Mouse (Mus musculus) layer of hippocampus, adult 11-12 months (tissue): ENCODE measurements around the gene Hdac4.

Source experiments
- DNase-seq: peaks from one replicate; pipeline ENCODE4 v3.0.0; 2022; ENCODE audit warnings: low spot score

The Hdac4 gene

DNA sequence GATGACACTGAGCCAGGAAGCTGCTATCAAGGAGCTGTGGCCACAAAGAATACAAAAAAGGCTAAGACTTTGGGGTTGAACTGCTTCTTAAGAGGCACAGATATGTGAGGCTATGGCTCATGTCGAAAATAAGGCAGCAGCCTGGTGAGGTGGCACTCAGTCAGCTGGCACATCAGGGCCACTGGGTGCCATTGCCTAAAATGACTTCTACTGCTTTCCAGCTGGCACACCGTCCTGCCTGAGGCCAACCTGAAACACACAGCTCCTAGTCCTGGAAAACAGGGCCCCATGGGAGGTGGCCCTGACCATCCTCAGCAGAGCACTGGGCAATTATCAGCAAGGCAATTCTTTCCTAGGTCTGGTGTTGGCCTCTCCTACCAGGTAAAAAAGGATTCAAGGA, 167.3 kb downstream of the Hdac4 start:
- DNase-seq, result no peak

- DNase-seq, result no peak
Observed at GRCm38 (mm10) chr1:92026351-92026750, 169.1 kb downstream of the Hdac4 start.

- no peak for DNase-seq
Observed at GRCm38 (mm10) chr1:92023906-92024305, 171.6 kb downstream of the Hdac4 start.

GRCm38 (mm10) chr1:92022009-92022408, 173.5 kb downstream of the Hdac4 start:
- DNase-seq, result no peak

DNA sequence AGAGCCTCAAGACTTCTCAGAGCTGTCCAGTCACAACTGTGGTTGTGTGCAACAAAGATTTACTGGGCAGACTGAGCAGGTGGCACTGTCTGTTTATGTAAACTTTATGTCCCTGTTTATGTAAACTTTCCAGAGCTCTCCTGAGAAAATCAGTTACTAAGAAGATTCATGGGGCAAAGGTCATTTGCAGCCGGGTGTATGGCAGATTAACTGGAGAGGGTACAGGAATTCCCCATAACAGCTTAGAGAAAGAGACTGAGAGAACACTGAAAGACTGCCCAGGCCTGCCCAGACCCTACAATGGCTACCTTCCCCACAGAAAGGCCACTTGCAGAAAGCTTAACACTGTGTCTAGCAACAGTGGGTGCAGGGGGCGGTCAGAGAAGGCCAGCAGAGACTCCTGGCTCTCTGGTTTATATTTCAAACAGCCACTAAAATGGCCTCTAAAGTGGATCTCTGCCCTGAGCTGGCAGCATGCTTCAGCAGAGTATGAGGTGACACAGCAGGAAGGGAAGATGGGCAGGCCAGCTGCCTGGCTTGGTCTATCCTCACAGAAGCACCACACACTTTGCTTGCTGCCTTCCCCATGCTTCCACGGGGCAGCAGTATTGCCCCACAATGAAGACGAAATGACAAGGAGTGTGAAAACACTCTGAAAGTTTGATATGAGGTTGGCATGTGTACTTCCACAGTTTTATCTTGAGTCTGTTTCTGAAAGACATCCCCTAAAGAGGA, 179.4 kb downstream of the Hdac4 start:
- no peak for DNase-seq

GRCm38 (mm10) chr1:92015252-92015651, 180.2 kb downstream of the Hdac4 start:
- DNase-seq, result no peak

DNA sequence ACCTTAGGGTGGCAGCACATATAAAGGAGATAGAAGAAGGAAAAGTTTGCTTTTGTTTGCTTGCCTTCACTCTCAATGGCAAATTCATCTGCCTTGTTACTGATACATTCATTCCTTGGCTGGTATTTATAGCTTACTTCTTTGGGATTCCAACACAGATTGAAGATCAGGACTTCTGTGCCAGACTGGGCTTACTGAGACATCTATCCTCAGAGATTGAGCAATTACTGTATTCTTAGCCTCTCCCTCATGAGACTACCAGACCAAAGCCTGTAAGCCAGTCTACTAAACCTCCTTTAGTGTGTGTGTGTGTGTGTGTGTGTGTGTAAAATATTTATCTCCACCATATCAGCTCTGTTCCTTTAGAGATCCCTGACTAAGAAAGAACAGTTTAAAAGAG, 181.0 kb downstream of the Hdac4 start:
- DNase-seq, result no peak

- no peak for DNase-seq
Observed at GRCm38 (mm10) chr1:92006666-92007065, 188.8 kb downstream of the Hdac4 start.

GRCm38 (mm10) chr1:92005617-92005940, 189.9 kb downstream of the Hdac4 start:
- no peak for DNase-seq

DNA sequence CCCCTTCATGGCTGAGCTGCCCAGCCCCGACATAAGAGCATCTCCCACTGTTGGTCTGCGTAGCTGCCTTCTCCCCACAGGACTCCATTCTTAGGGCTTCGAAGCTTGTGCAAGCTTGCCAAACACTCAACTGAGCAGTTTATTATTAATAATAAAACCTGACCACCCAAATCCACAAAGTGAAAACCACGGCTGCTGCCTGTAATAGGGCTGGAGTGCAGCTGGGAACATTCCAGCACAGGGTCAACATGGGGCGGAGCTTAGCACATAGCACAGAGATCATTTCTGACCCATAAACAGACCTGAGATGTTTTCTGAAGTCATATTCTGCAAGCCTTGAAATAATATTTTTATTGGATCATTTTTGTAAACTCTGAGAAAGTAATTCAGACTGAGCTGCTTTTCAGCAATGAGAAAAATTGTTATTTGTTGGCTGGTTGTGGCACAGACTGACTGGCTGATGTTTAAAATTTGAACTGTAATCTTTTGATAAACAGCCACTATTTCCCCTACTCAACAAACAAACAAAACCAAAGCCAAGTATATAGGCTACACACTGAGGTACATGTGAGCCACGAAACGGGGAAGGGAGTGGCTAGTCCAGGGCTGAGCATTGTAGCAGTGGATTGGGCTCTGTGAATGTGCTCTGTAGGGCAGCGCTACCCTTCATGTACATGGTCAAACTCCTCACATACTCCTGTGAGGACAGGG, 190.4 kb downstream of the Hdac4 start:
- no peak for DNase-seq

GRCm38 (mm10) chr1:92004122-92004521, 191.4 kb downstream of the Hdac4 start:
- DNase-seq, result no peak

DNA sequence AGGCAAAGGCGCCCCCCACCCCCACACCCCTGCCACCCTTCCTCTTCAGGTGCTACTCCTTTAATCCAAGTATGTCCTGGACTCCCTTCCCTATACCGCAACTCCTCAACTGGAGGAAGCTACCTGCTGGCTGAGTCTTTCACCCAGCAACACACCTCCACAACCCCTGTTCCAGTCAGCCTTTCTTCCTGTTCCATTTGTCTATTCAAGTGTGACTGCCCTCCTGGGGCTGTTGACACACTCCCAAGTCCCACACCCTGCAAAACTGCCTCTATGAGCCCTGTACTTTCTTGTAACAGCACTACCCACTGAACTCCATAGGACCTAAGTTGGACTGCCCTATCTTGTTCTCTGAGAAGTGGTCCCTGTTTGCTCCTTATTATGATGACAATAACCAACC, 195.3 kb downstream of the Hdac4 start:
- DNase-seq, result no peak

GRCm38 (mm10) chr1:91993658-91994165, 201.8 kb downstream of the Hdac4 start:
- no peak for DNase-seq

GRCm38 (mm10) chr1:91992652-91993051, 202.8 kb downstream of the Hdac4 start:
- no peak for DNase-seq

DNA sequence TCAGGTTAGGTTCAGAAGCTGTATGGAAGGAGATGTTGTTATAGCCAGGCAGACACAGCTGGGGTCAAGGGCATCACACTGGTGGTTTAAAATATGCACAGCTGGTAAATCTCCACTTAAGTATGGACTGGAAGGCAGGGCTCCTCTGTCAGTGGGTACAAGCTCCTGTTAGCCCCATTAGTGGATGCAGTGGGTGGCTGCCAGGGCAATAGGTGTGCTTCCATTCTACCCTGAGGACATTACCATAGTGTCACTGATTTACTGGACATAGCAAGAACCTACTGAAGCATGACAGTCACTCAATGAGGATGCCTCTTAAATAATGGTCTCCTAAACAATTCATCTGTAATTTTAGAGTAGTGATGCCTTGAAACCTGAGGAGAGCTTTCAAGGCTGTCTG, 203.9 kb downstream of the Hdac4 start:
- no peak for DNase-seq

- no peak for DNase-seq
Observed at GRCm38 (mm10) chr1:91990852-91991251, 204.6 kb downstream of the Hdac4 start.

GRCm38 (mm10) chr1:91988866-91989265, 206.6 kb downstream of the Hdac4 start:
- DNase-seq, result no peak

DNA sequence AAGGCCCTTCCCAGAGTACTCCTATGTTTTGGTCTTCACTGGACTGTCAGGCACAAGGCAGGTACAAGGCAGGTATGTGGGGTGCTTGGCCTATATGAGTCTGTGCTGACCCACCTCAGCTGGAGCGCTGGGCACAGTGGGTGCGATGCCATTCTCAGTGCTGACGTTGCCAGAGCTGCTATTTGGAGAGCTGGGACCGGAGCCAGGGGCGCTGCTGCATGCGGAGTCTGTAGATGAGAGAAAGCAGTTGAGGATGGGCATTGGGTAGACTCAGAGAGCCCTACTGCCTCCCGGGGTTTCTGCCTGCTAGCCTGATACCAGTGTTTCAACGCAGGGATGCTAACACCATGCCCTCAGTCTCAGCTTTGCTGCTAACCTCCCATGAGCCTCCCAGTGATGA, 208.1 kb downstream of the Hdac4 start:
- DNase-seq, result peak; percentile 32

DNA sequence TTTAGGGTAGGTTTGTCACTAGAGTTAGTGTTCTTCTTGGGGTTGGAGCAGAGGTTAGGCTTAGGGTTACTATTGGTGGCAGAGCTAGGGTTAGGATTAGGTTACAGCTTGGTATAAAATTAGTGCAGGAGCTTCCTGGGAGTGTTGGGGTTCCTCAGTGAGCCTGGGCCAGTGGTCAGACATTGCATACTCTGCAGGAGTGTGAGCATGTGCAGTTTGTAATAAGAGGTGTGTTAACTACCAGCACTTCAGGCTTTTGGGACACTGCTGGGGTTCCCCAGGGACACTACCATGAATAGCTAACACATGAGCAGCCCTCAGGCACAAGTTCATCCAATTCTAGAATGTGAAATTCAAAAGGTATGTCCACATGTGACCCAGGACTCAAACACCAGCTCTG, 209.7 kb downstream of the Hdac4 start:
- no peak for DNase-seq

DNA sequence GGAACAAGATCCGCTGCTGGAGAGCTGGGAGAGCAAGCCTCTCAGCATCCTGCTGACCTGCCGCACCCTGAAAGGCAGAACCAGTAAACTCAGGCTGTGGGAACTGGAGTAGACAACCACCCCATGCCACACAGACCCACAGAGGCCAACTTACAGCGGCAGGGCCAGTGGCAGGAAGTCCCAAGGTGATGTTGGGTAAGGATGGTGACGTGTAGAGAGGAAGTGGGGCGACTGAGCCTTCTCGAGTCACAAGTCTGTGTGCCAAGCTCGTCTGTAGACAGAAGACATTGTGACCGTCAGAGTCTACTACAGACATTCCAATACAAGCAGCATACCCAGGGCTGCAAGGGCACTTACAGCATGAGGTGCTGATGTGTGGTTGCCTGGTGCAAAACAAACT, 211.0 kb downstream of the Hdac4 start:
- no peak for DNase-seq

DNA sequence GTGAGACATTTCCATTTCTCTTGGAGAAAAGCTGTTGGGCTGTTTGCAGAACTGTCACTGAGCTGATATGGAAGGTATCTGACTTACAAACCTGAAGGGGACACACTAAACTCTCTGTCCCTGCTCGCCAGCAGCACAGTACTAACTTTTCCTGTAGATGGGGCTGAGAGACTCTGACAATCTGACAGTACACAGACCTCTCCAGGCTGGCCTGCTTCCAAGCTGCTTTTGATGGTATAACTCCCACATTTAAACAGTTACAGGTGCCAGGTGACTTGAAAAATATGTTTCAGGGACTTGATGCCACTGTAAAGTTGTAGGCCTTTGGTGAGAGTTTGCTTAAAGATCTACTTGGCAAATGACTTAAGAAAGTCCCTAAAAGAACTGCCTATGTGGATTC, 214.1 kb downstream of the Hdac4 start:
- DNase-seq, result no peak

DNA sequence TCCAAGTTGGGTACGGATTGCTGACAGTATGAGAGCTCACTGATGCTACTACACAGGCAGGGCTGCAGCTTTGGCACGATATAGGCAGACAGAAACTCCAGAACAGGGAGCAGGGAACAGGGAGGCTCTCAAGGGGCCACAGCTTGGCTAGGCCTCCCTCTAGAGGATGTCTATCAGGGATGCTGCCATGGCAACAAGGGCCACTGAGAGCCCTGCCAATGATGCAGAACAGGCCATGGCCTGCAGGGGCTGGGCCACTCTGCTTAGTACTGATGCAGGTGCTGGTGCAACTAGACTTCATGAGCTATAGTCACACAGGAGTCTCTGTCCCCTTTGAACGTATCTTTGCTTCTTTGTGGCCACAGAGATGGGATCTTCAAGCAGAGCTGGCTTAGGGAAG, 217.1 kb downstream of the Hdac4 start:
- DNase-seq, result no peak

DNA sequence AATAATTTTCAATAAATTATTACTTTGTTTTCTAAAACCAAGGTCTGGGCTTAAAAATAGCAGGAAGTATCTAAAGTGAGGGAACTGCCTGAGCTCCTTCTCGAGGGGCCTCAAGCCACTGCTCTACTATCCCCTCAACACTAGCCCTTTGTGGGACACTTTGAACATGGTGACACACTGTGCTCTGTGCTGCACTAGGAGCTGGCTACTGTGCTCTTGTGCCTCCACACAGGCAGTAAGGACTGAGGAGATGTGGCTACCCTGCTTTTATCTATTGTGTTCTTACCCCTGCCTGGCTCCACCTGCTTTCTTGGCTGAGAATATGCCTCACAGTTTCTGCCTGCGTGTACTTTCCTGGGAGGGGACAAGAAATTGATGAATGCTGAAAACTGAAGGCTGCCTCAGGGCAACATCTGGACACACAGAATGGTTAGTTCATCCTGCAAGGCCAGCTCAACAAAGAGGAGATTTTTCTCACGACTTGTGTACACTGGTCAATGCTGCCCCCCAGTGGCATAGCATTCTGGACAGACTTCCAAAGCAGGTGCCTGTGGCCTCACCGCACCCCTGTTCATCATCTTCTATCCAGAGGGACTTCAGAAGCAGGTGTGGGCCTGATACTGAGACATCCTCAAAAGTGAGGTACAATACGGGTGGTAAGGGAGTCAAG, 226.7 kb downstream of the Hdac4 start:
- peak; percentile 67 for DNase-seq
